Mouse (Mus musculus) midbrain, embryonic 15.5 days (tissue): ENCODE results near the gene Fam174a. TPM values are rescaled to one million over a fixed set of nuclear protein-coding genes. Genes with fewer than 3 reads are reported as not detected.

Experiments
- ATAC-seq: fragments of 200-750 bp; cut with Nextera tagmentation; replicated peaks from 2 replicates; pipeline ENCODE4 v1.8.0; 2017; ENCODE audit warnings: moderate TSS enrichment
- H3K27ac ChIP-seq: fragments of 300-500 bp; sonication (generic); 2 replicates; pipeline ENCODE4 v1.5.1; 2015; ENCODE audit warnings: mild to moderate bottlenecking, inconsistent platforms
- H3K27me3 ChIP-seq: fragments of 300-500 bp; sonication (generic); replicated peaks from 2 replicates; pipeline ENCODE4 v1.6.1; 2015; ENCODE audit warnings: inconsistent platforms
- H3K36me3 ChIP-seq: fragments of 300-500 bp; sonication (generic); replicated peaks from 2 replicates; pipeline ENCODE4 v1.6.1; 2015; ENCODE audit warnings: inconsistent platforms
- H3K4me1 ChIP-seq: fragments of 300-500 bp; sonication (generic); 2 replicates; pipeline ENCODE4 v1.6.1; 2015; ENCODE audit warnings: inconsistent platforms
- H3K4me2 ChIP-seq: fragments of 300-500 bp; sonication (generic); 2 replicates; pipeline ENCODE4 v1.6.1; 2015; ENCODE audit warnings: inconsistent platforms, mild to moderate bottlenecking, moderate library complexity
- H3K4me3 ChIP-seq: fragments of 300-500 bp; sonication (generic); 2 replicates; pipeline ENCODE4 v1.5.1; 2015; ENCODE audit warnings: mild to moderate bottlenecking, inconsistent platforms
- H3K9ac ChIP-seq: fragments of 300-500 bp; sonication (generic); 2 replicates; pipeline ENCODE4 v1.6.1; 2015; ENCODE audit warnings: mild to moderate bottlenecking, inconsistent platforms
- H3K9me3 ChIP-seq: fragments of 300-500 bp; sonication (generic); 2 replicates; pipeline ENCODE4 v1.6.1; 2016; ENCODE audit warnings: inconsistent platforms
- WGBS: fragments of 180-500 bp; shearing (Covaris S2); methylation state at CpG from one replicate; pipeline ENCODE4 v1.1.7; 2015; ENCODE audit warnings: mixed read lengths; 5-methylcytosine and 5-hydroxymethylcytosine counted together
- polyA plus RNA-seq: library from polyadenylated mRNA; unstranded; fragments of >200 nt; fragmentation: Nextera tagmentation; extraction: Ambion mirVana; gene quantifications from 2 replicates; pipeline ENCODE4 v1.2.1, GENCODE M21; 2015

Gene Fam174a
- polyA plus RNA-seq, 1 experiment from 2014 or later = 23.6 TPM

DNA sequence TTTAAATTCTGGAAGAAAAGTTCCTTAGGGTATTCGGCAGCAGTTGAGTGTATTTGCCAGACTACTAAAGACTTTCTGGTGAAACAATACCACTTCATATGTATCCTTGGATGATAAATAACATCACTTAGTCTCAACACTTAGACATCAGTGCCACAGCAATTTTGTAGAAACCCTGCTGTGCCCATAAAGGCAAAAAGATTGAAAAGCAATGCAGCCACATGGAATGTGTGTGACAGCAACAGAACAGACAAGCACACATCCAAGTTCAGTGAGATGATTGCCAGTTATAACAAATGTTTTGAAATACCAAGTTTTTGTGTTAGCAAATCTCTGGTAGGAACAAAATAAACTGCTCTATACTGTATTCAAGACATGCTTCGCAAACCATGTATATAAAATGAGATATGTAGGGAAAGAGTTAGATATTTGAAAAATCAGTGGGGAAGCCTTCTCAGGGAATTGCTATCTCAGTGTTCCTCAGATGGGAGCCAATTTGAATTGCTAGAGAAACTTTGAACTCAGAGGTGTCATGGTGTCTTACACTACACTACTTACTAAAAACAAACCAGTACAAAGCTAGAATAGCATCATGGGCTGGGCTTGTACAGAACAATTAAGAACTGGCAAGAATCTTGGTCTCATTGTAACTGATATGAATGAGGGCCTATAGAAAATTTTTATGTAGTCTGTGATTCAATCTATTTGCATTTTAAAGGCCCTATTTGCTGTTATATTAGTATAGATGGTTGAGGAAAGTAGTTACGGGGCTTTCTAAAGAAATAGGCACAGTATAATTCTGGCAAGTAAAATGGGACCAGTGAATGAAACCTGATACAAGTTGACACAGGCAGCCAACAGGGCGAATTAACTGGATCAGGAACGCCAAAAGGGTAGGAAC is 30.4 kb downstream of the Fam174a start:
- Histone ChIP-seq H3K4me3 (no peak overlapping the region), H3K9me3 (no peaks in the 10 kb centered on the region), H3K4me2 (no peak overlapping the region), H3K27ac (no peak overlapping the region), H3K4me1 (no peaks in the 10 kb centered on the region), H3K27me3 (no peaks in the 10 kb centered on the region), H3K36me3 (no peaks in the 10 kb centered on the region), H3K9ac (no peak overlapping the region)
- WGBS = 69% methylated on average over 5 of the region's 5 CpGs
- ATAC-seq = no peak

DNA sequence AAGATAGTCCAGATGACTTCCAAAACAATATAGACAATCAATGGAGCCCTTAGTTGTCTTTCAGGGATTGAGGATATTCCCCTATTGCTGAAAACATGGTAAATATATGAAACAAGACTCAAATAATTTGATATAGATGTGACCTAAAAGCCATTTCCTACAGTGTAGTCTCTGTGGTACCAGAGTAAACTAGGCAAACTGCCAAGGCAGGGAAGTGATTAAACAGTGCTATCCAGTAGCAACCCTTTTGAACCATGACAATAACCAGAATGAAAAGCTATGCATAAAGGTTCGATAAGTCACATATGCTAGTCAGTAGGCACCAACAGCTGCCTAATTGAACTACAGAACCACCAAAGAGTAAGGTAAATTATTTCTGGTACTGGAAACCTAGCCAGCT is 40.7 kb downstream of the Fam174a start:
- no peak overlapping the region for H3K27ac ChIP-seq
- ATAC-seq = no peak
- no peak overlapping the region for H3K9ac ChIP-seq
- no peaks in the 10 kb centered on the region for H3K36me3 ChIP-seq
- no peaks in the 10 kb centered on the region for H3K4me1 ChIP-seq
- no peak overlapping the region for H3K4me3 ChIP-seq
- no peaks in the 10 kb centered on the region for H3K27me3 ChIP-seq
- no peak overlapping the region for H3K4me2 ChIP-seq
- no peaks in the 10 kb centered on the region for H3K9me3 ChIP-seq
- 71% methylated on average over 1 of the region's 1 CpGs for WGBS

DNA sequence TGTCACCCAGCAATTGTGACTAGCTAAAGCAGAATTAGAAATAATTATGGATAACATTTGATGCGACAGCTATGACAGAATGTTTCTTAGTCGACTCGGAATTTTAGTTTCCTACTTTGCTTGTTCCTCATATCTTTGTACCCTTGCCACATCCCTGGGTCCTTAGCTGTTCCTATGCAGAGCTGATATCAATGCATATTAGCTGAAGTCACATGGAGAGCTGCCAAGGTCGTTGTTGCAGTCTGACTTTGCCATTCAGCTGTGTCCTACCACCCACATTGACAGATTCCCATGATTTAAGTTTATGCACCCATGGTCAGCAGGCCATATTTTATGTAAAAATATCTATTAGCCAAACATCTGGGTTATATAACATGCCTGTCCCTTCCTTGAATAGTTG is 43.5 kb downstream of the Fam174a start:
- Histone ChIP-seq H3K9ac (no peak overlapping the region), H3K4me3 (no peak overlapping the region), H3K36me3 (no peaks in the 10 kb centered on the region), H3K9me3 (no peaks in the 10 kb centered on the region), H3K27ac (no peak overlapping the region), H3K4me1 (no peaks in the 10 kb centered on the region), H3K27me3 (no peaks in the 10 kb centered on the region), H3K4me2 (no peak overlapping the region)
- ATAC-seq = no peak
- 71% methylated on average over 4 of the region's 4 CpGs for WGBS

DNA sequence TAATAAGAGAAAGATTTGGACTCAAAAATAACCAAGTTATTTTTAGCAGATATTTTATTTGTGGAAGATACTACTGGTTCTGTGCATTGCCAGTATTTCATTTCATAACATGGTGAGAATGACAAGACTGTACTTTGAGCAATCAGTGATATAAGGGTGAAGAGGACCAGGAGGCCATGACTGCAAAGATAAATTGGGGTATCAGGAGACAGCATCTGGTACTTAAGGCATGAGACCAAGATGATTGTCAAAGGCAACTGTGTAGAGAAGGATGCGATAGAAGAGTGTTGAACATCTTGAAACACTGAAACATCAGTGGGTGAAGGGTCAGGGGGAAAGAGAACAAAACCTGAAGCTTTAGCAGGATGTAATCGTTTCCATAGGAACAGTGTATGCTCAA is 50.3 kb downstream of the Fam174a start:
- 52% methylated on average over 2 of the region's 2 CpGs for WGBS
- ATAC-seq = no peak
- Histone ChIP-seq H3K36me3 (no peaks in the 10 kb centered on the region), H3K27me3 (no peaks in the 10 kb centered on the region), H3K27ac (no peak overlapping the region), H3K4me3 (no peak overlapping the region), H3K9me3 (no peaks in the 10 kb centered on the region), H3K4me2 (no peak overlapping the region), H3K9ac (no peak overlapping the region), H3K4me1 (no peaks in the 10 kb centered on the region)

DNA sequence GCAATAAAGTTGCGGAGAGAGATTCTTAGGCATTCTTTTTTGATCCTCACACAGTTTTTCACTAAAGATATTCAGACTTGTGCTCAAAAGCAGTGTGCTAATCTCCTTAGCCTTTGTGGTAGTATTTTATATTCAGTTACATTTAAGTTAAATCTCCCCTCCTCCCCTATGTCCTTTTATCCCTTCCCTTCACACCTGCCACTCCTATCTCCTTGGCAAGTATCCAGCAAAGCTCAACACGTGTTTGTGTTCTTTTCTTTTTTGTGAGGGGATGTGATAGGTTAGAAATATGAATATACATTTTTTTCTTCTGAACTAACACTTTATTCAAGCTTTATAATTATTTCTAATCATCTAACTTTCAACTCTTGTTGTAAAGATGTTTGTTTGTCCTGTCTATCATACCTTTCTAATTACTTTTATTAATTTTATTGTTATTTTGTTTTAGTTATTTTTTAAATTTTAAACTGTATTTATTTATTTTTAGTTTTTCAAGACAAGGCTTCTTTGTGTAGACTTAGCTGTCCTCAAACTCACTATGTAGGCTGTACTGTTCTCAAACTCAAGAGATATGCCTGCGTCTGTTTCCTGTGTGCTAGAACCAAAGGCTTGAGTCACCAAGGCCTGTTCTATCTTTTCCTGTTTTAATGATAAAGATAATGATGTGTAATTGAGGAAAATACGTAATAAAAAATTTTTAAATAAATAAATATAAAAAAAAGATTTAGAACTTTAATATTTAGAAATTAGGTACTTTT is 53.4 kb downstream of the Fam174a start:
- no peaks in the 10 kb centered on the region for H3K4me1 ChIP-seq
- no peak overlapping the region for H3K4me3 ChIP-seq
- H3K27ac ChIP-seq = no peak overlapping the region
- H3K36me3 ChIP-seq = no peaks in the 10 kb centered on the region
- no peak overlapping the region for H3K4me2 ChIP-seq
- H3K9me3 ChIP-seq = no peaks in the 10 kb centered on the region
- no peaks in the 10 kb centered on the region for H3K27me3 ChIP-seq
- ATAC-seq = no peak
- 57% methylated on average over 4 of the region's 4 CpGs for WGBS
- no peak overlapping the region for H3K9ac ChIP-seq

DNA sequence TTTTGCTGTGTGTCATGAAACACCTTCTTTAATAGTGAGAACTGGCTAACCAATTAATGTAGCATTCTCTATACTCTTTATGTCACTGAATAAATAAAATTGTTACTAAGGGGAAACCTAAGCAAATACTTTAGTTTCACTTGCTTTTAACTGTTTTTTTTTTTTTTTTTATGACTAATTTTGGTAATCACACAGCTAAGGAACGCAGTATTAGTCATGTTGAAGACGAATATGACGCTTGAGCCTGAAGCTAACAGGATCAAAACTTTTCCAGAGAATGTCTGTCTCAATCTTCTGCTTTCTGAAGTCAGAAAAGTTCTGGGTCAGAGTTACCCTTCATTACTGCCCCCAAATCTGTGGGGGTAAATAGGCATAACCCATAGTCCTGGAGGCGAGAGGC is 54.3 kb downstream of the Fam174a start:
- 97% methylated on average over 4 of the region's 4 CpGs for WGBS
- no peak overlapping the region for H3K4me2 ChIP-seq
- H3K4me3 ChIP-seq = no peak overlapping the region
- H3K36me3 ChIP-seq = no peaks in the 10 kb centered on the region
- ATAC-seq = no peak
- no peaks in the 10 kb centered on the region for H3K27me3 ChIP-seq
- no peak overlapping the region for H3K9ac ChIP-seq
- no peaks in the 10 kb centered on the region for H3K9me3 ChIP-seq
- H3K4me1 ChIP-seq = no peaks in the 10 kb centered on the region
- no peak overlapping the region for H3K27ac ChIP-seq

DNA sequence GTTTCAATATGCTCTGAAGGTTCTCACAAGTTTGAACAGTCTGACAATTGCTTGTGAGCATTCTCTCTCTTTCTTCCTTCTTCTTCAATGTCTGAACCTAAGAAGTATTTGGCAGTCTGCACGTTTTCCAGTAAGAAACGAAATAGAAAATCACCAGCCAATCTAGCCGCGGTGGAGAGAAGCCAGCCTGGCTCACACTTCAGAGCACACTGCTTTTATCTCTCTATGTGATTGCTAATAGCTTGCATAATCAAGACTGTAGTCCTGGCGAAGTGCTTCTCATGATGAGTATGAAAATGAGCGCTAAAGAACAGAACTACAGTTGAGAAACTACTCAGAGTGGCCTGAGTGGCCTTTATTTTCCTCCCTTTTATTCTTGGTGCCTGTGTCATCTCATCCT is 62.0 kb downstream of the Fam174a start:
- Histone ChIP-seq H3K27me3 (no peaks in the 10 kb centered on the region), H3K9me3 (no peaks in the 10 kb centered on the region), H3K4me2 (no peak overlapping the region), H3K4me3 (no peak overlapping the region), H3K36me3 (no peaks in the 10 kb centered on the region), H3K9ac (no peak overlapping the region), H3K4me1 (no peaks in the 10 kb centered on the region), H3K27ac (no peak overlapping the region)
- WGBS = 49% methylated on average over 6 of the region's 6 CpGs
- no peak for ATAC-seq

DNA sequence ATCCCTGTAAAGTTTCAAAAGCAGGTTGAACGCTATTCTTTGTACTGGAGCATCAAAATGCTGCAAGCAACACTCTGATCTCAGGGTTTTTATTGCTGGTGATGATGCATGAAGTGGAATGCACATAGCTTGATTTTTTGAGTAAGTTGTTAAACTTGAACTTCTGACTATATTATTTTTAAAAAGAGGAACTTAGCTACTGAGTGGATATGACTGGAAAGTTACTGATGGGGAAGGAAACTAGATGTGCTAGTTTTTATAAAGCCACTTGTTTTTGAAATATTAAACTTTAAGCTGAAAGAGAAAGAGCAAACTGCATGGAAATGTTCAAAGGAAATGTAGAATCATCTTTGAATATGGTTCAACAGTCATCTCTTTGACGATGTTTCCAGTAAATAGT is 67.6 kb downstream of the Fam174a start:
- H3K9me3 ChIP-seq = no peaks in the 10 kb centered on the region
- H3K4me3 ChIP-seq = no peak overlapping the region
- no peak for ATAC-seq
- no peaks in the 10 kb centered on the region for H3K27me3 ChIP-seq
- H3K9ac ChIP-seq = no peak overlapping the region
- no peaks in the 10 kb centered on the region for H3K4me1 ChIP-seq
- no peaks in the 10 kb centered on the region for H3K36me3 ChIP-seq
- WGBS = 81% methylated on average over 2 of the region's 2 CpGs
- no peak overlapping the region for H3K4me2 ChIP-seq
- no peak overlapping the region for H3K27ac ChIP-seq
